Mouse (Mus musculus) frontal cortex, postnatal 10 days (tissue): ENCODE results near the gene Kcnj5.

ENCODE experiments used
- DNase-seq, 2 experiments: peaks; one replicate each; pipeline ENCODE4 v3.0.0; 2022; ENCODE audit warnings: low spot score in 2 of 2, mixed read lengths in 1 of 2

Gene Kcnj5

DNA sequence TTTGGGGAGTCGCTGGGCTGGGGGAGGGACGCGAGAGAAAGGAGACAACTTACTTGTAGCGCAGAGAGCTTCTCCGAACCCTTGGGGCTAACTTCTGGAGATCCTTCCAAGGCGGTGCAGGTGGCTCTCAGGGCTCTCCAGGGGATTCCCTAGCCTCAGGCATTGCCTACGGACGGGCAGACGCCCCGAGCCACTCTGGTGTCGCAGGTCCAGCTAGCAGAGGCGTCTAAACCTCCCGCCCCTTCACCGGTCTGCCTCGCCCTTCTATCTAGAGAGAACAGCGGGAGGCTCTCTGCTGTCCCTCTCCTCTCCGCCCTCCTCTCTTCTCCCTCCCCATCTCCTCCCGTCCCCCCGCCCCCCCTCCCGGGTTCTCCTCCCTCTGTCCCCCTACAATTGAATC lies at the start of gene Kcnj5:
Gene Kcnj5, minus strand, starts transcription at position 300 of the 400 bp plus-strand sequence.
- DNase-seq, result no peak

DNA sequence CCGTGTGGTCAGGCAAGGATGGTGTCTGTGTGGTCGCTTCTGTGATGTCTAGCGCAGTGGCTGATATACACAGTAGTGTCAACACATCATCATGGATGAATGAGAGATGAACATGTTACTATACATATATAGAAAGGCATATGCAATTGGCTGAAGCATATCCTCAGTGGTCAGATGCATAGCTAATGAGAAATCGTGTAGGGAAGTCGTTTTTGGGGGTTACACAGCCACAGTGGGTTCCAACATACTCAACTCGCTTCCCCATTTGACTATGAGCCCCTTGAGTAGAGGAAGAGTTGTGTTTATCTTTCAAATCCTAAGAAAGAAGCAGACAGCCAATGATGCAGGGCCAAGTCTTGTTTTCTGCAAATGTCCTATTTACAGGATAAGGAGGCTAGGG lies 48.6 kb upstream of the Kcnj5 start:
- DNase-seq, result no peak

DNA sequence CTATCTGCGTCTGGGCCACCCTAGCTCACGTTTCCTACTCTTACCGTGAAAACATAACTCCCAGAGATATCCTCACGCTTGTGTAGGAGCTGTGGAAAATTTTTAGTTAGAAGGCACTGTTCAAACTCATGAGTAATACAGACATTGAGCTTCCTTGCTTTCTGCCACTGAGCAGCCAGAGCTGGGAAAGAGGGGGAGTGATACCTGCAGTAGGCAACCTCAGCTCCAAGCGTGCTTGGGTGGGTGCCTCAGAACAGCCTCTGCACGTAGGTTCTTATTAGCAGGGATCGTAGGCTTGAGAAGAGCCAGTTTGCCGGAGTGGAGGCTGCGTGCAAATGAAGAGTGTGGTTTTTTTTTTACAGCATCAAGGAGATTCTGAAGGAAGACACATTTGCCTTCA lies 47.6 kb upstream of the Kcnj5 start:
- DNase-seq, result peak in 1 of 2 experiments; percentile 13

DNA sequence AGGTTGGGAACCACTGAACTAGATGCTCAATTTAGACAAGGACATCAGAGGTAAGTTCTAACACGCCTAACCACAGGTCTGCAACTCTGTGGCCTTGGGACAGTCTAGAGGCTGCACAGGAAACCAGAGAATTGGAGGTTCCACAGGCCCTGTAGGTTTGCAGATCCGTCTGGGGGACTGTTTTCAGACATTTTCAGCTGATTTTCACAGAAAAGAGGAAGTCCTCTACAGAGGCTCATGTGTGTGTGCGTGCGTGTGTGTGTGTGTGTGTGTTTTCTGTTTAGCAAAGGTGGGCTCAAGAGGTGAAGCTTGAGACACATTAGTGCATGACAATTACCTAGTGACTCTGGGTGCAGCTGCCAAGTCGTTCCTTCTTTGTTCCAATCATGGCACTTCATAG lies 46.9 kb upstream of the Kcnj5 start:
- no peak for DNase-seq

DNA sequence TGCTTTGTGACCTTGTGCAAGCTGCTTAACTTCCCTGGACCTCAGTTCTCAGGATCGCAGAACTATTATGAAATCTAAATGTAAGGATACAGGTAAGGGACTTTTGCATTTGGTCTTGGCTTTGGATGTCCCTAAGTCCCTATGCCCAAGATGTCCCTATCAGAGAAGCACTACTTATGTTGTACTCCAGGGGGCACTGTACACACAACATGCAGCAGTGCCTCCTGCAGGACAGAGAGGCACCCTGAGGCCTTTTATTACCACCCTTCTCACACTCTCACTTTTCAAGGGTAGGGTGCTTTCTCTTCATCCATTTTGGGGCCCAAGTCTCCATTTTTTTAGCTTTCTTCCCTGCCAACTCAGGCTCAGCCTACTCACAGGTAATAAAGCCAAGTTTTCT lies 44.0 kb upstream of the Kcnj5 start:
- DNase-seq, result no peak

DNA sequence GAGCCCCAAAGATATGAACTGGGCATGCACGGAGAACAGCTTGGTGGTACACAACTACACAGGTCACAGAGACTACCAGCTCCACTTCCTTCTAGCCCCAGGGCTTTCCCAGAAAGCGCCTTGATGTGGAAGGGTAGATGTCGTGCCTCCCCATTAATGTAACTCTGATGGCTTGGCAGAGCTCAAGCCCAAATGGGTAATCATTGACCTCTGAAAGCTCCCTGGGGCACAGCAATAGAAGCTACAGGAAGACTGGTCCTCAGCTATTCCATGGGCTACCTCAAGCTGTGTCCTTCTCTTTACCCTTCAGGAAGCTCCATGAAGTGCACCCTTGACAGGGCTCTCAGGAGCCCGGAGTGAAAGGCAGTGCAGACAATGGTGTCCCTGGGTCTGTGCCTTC lies 40.8 kb upstream of the Kcnj5 start:
- no peak for DNase-seq

DNA sequence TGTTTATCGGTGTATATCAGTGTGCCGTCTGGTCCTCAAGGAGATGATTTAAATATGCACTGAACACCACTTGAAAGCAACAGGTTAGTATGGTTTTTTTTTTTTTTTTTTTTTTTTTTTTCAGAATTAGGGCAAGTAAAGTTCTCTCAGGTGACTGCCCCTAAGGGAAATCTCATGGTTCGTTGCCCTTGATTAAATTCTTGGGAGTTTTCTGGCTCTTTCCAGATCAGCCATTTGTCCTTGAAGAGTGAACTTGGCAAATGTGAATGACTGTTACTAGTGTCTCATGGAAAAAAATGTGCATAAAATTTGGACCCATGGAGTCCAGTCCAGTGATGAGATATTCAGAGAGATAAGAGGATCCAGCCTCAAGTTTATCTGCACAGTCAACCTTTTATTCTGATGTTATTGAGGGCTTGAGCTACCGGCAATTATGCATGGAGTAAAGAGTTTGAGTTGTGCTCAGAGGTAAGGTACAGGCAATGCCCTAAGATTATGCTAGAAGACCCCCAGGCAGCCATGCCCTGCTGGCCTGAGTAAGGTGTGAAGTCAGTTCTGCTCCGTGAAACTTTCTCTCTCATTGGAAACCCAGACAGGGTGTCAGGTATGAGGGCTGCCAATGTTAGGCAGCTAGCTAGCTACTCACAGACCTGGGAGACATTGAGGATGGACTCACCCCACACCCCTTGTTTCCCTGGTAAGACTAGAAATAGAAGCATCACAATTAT lies 32.9 kb upstream of the Kcnj5 start:
- no peak for DNase-seq

DNA sequence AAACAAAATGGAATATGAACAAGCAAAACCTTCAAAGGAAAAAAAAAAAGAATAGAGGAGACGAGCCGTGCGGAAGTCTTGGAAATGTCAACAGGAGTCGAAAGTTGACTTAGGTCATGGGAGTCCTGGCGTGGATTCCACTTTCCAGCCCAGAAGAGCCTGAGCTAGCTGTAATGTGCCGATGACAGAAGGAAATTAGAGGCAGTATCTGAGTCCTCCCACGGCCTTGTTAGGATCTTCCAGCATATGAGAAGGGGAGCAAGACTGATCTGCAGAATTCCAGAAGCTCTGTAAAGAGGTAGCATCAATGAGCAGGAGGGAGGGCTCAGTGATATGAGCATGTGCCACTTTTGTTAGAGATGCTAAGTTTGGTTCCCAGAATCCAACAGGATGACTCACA lies 31.9 kb upstream of the Kcnj5 start:
- DNase-seq, result no peak

DNA sequence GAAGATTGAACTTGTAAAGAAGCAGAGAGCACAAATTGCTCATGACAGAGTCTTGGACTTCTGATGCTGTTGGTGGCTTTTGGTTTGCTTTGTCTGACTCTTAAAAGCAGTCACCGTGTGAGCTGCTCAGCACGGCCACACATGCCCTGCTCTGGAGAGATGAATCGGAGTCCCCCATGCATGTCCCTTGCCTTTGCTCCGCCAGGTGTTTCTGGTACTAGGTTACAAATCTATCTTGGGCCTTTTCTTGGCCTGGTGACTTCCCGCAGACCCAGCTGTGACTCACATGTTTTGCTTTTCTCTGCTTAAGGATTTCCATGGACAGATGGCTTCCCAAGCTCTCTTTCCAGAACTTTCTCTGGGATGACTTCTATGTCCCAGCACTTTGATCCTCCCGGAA lies 29.5 kb upstream of the Kcnj5 start:
- DNase-seq, result no peak

DNA sequence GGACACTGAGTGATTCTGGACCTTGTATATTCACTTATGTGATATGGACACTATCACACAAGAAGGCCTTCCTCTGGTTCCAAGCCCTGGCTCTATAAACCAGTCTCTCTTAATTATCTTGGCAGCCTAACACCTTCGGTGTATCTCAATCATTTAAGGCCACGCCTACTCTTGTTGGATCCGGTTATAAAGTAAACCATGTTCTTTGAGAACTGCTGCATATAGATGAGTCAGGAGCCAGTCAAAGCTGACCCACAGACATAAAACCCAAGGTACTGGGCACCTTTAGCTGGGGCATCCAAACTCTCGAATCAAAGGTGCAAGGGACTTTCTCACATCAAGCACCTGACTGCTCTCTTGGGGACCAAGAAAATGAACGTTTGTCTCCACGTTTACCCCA lies 28.1 kb upstream of the Kcnj5 start, which contains the start of gene Kcnj1:
Gene Kcnj1, plus strand, starts transcription at position 292 of the 400 bp plus-strand sequence.
- DNase-seq, result no peak

DNA sequence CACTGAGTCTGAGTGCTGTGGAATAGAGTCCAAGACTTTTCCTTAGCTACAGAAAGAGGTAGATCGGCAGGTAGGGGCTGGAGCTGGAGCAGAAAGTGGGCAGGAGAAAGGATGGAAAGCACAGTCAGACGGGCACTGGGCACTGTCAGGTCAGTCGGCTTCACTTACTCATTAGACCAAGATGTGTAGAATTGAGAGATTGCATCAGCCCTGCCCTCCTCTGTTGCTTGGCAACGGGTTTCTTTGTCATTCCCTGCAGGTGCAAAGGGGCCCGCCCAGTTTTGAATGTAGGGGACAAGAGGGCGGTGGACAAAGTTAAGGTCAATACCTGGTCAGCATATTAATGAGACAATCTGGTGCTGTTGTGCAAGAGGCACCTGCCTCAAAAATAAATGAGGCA lies 25.2 kb upstream of the Kcnj5 start:
- no peak for DNase-seq

DNA sequence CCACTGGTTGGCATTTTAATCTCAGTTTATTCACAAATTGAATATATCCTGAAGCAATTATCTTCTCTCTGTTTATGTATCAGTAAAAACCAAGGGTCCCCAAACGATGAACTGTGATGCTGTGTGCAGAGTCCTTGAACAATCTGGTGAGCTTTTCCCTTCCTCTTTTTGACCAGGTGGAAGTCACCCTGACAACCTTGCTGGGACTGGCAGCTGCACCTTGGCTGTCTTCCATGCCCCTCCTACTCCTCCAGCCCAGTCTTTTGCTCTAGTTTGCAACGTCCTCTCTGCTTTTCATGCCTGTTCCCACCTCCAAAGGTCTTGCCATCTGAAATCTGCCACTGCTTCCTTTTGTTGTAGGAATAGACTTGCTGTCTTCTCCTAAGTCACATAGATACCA lies 24.7 kb upstream of the Kcnj5 start:
- DNase-seq, result no peak

DNA sequence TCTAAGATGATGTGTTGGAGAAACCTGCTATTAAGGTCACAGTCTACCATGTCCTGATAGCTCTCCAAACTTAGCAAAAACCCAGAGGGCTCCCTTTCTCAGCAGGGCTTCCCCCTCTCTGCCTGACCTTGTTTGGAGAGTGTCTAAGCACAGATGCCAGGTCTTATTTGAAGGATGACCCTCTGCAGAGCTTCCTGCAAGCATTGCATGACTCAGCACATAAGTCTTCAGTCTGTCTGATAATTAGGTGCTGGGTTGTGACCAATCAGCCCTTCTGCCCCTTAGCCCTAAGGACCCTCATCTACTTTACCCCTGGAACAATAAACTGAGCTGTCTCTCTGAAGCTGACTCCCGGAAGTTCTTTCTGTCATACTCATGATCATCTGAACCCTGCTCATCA lies 16.6 kb upstream of the Kcnj5 start:
- no peak for DNase-seq

DNA sequence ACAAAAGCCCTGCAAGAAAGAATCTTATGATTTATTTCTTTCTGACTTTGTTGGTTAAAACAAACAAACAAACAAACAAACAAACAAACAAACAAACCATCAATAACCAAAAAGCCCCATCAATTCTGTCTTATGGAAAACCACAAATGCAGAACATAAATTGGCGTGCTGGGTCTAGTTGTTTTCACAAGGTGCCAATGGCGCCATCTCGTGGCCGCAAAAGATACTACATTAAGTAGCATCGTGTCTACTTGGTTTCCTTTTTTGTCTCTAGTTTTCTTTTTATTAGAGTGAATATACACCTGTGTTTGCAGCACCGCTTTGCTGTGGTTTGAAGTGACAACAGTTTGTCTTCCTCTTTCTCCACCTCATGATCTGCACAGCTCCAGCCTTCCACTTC lies 6.2 kb upstream of the Kcnj5 start:
- peak; percentile 27 to 65 for DNase-seq

DNA sequence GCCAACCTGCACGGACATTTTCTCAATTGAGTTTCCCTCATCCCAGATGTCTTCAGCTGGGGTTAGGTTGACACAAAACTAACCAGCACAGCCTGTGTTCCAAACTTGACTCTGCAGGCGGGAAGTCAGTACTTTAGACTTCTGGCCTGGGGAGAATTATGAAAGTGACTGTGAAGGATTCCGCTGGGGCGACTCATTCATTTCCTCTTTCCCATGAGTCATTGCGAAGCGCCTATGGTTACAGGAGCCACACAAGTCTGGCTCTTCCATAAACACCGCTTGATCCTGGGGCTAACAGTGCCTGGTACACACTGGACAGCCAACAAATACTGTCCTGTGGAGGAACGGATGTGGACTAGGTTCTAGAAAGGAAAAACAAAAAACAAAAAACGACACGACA lies 5.2 kb upstream of the Kcnj5 start:
- no peak for DNase-seq

DNA sequence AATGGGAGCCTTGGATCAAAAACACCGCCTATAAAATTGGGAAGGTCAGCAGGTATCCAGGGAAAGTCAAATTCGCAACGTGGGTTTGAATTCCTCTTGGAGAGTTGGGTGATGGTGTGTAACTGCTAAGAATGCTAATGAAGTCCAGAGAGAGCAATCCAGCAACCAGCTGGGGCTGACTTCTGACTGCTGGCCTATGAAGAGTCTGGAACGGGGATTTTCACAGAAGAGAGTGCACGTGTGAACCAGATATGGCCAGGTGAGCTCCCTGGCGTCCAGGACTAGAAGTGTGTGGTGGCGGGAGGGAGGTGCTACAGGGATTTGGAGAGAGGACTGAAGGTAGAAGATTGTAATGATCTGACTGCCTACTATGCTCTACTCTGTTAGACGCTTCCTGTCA lies 3.9 kb upstream of the Kcnj5 start:
- DNase-seq, result no peak

DNA sequence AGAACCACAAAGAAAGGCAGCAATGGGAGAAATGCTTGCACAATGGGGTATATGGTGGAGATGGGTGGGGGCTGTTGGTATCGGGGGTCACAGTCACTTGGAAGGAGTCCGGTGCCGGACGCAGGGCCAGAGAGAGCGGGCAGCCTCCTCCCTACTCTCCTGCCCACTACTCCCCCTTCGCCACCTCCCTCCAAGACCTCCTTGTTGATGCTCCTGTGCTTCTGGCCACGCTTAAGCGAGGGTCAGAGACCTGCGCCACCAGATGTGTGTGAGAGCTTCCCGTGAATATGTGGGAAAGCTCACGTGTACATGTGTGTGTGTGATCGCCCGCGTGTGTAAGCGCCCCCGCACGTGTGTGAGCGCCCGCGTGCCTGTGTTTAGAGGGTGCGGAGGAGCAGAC lies 339 bp upstream of the Kcnj5 start:
- DNase-seq, result no peak

DNA sequence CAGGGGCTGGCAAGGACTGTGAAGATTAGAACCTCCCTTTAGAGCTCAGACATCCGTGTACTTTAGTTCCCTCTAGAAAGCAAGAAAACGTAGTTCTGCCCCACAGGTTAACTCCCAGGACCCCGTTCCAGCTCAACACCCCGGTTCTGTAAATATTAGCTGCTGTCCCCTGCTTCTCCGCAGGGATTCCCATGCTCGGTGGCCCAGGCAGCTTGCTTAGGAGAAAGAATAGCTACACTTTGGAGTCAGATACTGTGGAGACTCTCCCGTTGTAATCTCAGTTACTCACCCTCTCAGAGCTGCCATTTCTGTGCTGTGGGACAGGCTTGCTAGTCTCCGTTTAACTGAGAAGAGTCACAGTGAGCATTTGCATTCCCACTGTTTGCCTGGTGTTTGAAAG lies 1.2 kb downstream of the Kcnj5 start:
- DNase-seq, result no peak

DNA sequence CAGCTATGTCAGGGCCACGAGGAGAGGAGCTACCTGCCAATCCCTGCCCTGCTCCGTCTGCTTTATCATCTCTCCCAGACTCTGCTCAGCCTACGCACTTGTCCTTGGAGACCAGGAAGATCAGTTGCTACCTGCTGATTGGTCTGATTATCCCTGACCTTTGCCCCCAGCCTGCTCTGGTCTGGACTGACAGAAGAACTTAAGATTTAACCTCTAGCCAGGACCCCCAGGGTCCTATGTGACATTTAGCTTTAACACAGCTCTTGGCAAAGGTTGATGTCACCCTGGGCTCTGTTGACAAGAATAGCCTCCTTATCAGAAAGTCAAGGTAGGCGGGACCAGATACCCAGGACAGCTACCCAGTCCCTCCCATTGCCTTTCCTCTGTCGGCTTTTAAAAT lies 3.3 kb downstream of the Kcnj5 start:
- DNase-seq, result no peak

DNA sequence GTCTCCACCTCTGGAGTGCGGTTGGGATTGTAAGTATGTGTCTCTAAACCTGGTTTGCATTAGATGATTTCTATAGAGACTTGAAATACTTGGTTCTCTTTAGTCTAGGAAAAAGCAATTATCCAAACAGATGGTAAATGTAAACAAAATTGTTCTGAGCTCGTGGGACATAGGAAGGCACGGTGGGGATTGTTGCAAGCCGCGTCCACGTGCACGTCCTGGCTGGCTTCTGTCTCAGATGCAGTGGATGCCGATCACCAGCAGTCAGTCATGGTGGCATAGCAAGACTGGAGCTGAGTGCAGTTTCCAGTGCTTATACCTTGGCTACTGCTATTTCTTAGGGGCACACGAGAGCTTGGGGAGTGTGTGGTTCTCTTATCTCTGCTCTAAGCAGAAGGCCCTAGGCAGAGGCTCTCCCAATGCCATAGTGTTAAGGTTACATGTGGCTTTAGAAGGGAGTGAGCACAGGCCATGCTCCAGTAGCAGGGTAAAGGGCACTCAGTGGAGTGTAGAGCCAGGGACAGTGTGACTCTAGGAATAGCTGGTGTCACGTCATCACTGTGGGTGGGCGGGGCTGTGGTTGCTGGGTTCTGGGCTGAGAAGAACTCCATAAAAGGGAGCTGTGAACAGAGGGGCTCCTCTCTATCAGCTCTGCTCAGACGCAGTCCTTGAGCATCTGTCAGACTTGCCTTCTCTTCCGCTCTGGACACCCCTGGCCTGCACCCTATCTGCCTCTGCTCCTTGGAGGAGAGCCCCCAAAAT lies 8.6 kb downstream of the Kcnj5 start:
- DNase-seq, result no peak

DNA sequence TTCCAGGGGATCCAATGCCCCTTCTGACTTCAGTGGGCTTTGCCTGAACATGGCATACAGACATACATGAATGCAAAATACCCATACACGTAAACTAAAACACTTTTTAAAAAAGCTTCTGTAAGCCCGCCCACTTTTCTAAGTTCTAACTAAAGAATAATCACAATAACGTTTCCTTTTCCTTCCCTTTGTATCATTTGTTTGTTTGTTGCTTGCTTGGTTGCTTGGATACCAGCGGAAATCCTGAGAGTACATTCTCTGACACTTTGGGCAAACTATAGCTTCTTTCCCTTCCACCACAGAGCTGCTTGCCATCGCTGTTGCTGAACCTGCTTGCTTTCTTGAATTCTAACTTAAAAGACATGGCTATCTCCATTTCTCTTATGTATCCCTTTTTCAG lies 13.0 kb downstream of the Kcnj5 start:
- no peak for DNase-seq

DNA sequence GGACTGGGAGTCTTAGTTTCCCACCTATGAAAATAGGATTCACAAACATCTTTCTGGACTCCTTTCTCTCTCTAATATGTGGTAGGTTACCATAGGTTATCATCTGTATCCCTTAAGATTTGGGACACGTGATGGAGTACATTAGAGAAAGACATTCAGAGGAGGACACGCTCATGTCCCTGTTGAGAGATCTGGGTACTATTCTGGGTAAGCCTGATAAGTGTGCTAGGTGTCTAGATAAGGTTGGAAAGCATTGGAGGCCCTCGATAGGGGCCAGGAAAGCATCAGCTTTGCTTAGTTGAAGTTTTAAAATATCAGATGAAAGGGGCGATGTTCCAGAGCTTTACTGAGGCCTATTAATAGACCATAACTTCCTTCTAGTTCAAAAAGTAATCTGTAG lies 15.4 kb downstream of the Kcnj5 start:
- no peak for DNase-seq

DNA sequence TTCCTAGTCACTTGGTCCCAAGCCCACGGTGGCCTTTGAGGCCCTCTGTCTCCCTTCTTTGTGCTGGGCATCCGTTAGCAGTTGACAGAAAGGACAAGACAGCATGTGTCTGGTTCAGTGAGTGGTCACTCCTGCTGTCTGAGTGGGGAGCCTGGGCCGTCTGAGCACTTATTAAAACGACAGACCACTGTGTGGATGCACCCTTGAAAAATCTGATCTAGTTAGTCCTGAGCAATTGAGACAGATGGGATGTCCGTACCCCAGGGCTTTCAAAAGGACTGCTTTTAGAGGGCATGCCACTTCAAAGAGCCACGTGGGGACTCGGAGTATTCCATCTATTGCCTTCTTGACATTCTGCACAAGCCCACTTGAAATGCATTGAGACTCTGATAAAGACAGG lies 20.5 kb downstream of the Kcnj5 start:
- DNase-seq, result no peak

DNA sequence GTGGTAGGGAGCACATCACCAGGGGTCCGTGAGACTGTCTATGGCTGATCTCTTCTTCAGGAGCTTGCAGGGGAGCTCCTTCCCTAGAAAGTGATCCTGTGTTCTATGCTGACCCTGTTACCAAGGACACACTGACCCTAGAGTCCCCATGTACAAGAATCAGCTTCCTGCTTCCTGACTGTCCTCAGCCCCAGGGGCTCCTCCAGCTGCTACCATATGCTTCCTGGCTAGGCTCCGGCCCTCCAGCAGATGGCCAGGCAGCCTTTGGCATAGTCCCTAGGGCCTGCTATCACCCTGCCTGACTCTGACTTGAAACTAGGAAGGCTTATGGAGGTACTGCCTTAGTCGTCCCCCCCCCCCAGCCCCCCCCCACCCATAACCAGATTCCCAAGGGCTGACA lies 24.0 kb downstream of the Kcnj5 start:
- no peak for DNase-seq
